Mouse (Mus musculus) MEL (cell line): ENCODE measurements around the gene Kcnk3.

Source experiments
- CTCF ChIP-seq, 3 experiments: IDR thresholded peaks in 2 of 3; conservative IDR thresholded peaks in 1 of 3; 2 replicates each; pipeline ENCODE4 v1.5.1; 2011 to 2012; ENCODE audit warnings: low read length in 3 of 3, low read depth in 2 of 3, mild to moderate bottlenecking in 2 of 3, improper control_type of control experiment in 1 of 3, inconsistent platforms in 1 of 3, mixed read lengths in 1 of 3, moderate library complexity in 1 of 3; ENCODE audit not compliant: control insufficient read depth in 1 of 3, insufficient read depth in 1 of 3, poor library complexity in 1 of 3, severe bottlenecking in 1 of 3
- E2F4 ChIP-seq: IDR thresholded peaks from 2 replicates; pipeline ENCODE4 v1.6.1; 2011; ENCODE audit warnings: low read depth, low read length, improper control_type of control experiment, borderline replicate concordance
- EP300 ChIP-seq, 2 experiments: IDR thresholded peaks; 2 replicates each; pipeline ENCODE4 v1.6.1; 2011; ENCODE audit warnings: improper control_type of control experiment in 2 of 2, low read length in 2 of 2, low read depth in 1 of 2, mild to moderate bottlenecking in 1 of 2
- MAZ ChIP-seq: IDR thresholded peaks from 2 replicates; pipeline ENCODE4 v1.6.1; 2012; ENCODE audit warnings: low read depth, mild to moderate bottlenecking, inconsistent platforms, low read length, improper control_type of control experiment
- MXI1 ChIP-seq: IDR thresholded peaks from 2 replicates; pipeline ENCODE4 v1.6.1; 2011; ENCODE audit warnings: mild to moderate bottlenecking, low read depth, low read length, improper control_type of control experiment
- POLR2A ChIP-seq, 2 experiments: IDR thresholded peaks; 2 replicates each; pipeline ENCODE4 v1.6.1; 2011 to 2012; ENCODE audit warnings: low read length in 2 of 2, mild to moderate bottlenecking in 2 of 2, control low read depth in 1 of 2, improper control_type of control experiment in 1 of 2, low read depth in 1 of 2, moderate library complexity in 1 of 2; ENCODE audit not compliant: control insufficient read depth in 1 of 2, insufficient read depth in 1 of 2, poor library complexity in 1 of 2
- RCOR1 ChIP-seq: IDR thresholded peaks from 2 replicates; pipeline ENCODE4 v1.6.1; 2012; ENCODE audit warnings: low read depth, mild to moderate bottlenecking, inconsistent platforms, low read length, improper control_type of control experiment
- SMC3 ChIP-seq: IDR thresholded peaks from 2 replicates; pipeline ENCODE4 v1.6.1; 2011; ENCODE audit warnings: low read depth, low read length, improper control_type of control experiment
- TAL1 ChIP-seq: IDR thresholded peaks from 2 replicates; pipeline ENCODE4 v1.6.1; 2012; ENCODE audit warnings: mild to moderate bottlenecking, inconsistent platforms, low read length, moderate library complexity, mixed read lengths
- ZKSCAN1 ChIP-seq: IDR thresholded peaks from 2 replicates; pipeline ENCODE4 v1.6.1; 2012; ENCODE audit warnings: low read depth, mild to moderate bottlenecking, inconsistent platforms, low read length, improper control_type of control experiment, moderate library complexity

GRCm38 (mm10) chr5:30591205-30591731 lies 3.3 kb downstream of the Kcnk3 start:
- no peak for TF ChIP-seq SMC3
- no peak for TF ChIP-seq POLR2A (IDR thresholded peaks at IDR 0.05; ENCODE audit: control insufficient read depth in 1 of 2, insufficient read depth in 1 of 2, low read depth in 1 of 2, low read length in 2 of 2, poor library complexity in 1 of 2)
- no peak for TF ChIP-seq EP300 (IDR thresholded peaks at IDR 0.05; ENCODE audit: low read depth in 1 of 2, low read length in 2 of 2)
- TF ChIP-seq CTCF (IDR thresholded peaks at IDR 0.05 in 2 of 3, conservative IDR thresholded peaks at IDR 0.05 in 1 of 3; ENCODE audit: control insufficient read depth in 1 of 3, insufficient read depth in 1 of 3, low read depth in 2 of 3, low read length in 3 of 3, poor library complexity in 1 of 3, severe bottlenecking in 1 of 3), result no peak
- no peak for TF ChIP-seq MAZ
- no peak for TF ChIP-seq MXI1
- no peak for TF ChIP-seq TAL1
- TF ChIP-seq E2F4, result no peak
- TF ChIP-seq ZKSCAN1, result no peak
- no peak for TF ChIP-seq RCOR1
